Mouse (Mus musculus) cerebellum, adult 2 months (tissue): ENCODE measurements around the gene Arf5. TPM values are rescaled to one million over a fixed set of nuclear protein-coding genes. Genes with fewer than 3 reads are reported as not detected.

Source experiments
- DNase-seq, 2 experiments: peaks; one replicate each; pipeline ENCODE4 v3.0.0; 2021
- H3K27ac ChIP-seq: fragments of 200-500 bp; 2 replicates; pipeline ENCODE4 v1.5.1; 2012; ENCODE audit warnings: low read length, control low read depth, inconsistent platforms; ENCODE audit not compliant: insufficient read depth
- H3K27me3 ChIP-seq: fragments of 200-500 bp; 2 replicates; pipeline ENCODE4 v1.6.1; 2012; ENCODE audit warnings: inconsistent platforms, mild to moderate bottlenecking, low read length, moderate library complexity; ENCODE audit not compliant: control insufficient read depth, insufficient read depth
- H3K4me1 ChIP-seq: fragments of 200-500 bp; 2 replicates; pipeline ENCODE4 v1.6.1; 2011; ENCODE audit warnings: low read length; ENCODE audit not compliant: control insufficient read depth, insufficient read depth
- H3K4me3 ChIP-seq: fragments of 200-500 bp; replicated peaks from 2 replicates; pipeline ENCODE3; 2011; ENCODE audit warnings: mild to moderate bottlenecking, low read depth, low read length, control low read depth; ENCODE audit not compliant: insufficient read depth
- CTCF ChIP-seq: fragments of 200-500 bp; IDR thresholded peaks from 2 replicates; pipeline ENCODE4 v1.5.1; 2011; ENCODE audit warnings: low read depth, mild to moderate bottlenecking, control low read depth, low read length, moderate library complexity, borderline replicate concordance; ENCODE audit not compliant: insufficient read depth
- POLR2A ChIP-seq: fragments of 200-500 bp; IDR thresholded peaks from 2 replicates; pipeline ENCODE4 v1.6.1; 2011; ENCODE audit warnings: low read length, control low read depth, borderline replicate concordance; ENCODE audit not compliant: insufficient read depth
- WGBS: fragments of 180-500 bp; shearing (Covaris S2); methylation state at CpG from one replicate; pipeline ENCODE4 v1.1.7; 2018; 5-methylcytosine and 5-hydroxymethylcytosine counted together
- polyA plus RNA-seq: library from polyadenylated mRNA; depleted of rRNA; stranded (reverse); fragments of >200 nt; gene quantifications from 2 replicates; pipeline ENCODE4 v1.2.3, GENCODE M21; 2012

Gene Arf5
- polyA plus RNA-seq, 1 experiment = 372 TPM

DNA sequence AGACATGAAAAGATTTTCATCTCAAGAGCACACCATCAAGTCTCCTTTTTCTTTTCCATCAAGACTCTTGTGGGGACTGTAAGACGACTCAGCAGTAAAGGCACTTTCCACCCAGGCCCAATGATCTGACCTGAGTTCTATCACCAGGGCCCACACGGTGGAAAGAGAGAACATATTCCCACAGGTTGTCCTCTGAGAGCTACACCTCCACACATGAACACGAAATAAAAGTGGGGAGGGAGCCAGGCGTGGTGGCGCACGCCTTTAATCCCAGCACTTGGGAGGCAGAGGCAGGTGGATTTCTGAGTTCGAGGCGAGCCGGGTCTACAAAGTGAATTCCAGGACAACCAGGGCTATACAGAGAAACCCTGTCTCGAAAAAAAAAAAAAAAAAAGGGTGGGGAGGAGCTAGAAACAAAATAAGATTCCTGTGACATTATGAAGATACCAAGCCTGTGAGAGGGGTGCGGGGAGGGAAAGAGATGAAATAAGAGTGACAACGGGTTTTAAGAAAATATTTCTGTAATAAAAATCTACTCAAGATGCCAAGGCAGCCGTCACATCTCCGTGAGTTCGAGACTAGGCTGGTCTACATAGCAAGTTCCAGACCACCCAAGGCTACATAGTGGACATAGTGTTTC, 589 bp upstream of the Arf5 start:
- Histone ChIP-seq H3K27ac (no peak overlapping the region; the same call in 1 of the 2 replicates), H3K27me3 (no peaks in the 10 kb centered on the region), H3K4me1 (peaks cover 34% of the 10 kb centered on the region), H3K4me3 (peak overlapping the region; percentile 57)
- TF ChIP-seq CTCF = no peak
- TF ChIP-seq POLR2A = no peak
- 67% methylated on average over 15 of the region's 15 CpGs for WGBS
- DNase-seq = peak; percentile 24 to 25

DNA sequence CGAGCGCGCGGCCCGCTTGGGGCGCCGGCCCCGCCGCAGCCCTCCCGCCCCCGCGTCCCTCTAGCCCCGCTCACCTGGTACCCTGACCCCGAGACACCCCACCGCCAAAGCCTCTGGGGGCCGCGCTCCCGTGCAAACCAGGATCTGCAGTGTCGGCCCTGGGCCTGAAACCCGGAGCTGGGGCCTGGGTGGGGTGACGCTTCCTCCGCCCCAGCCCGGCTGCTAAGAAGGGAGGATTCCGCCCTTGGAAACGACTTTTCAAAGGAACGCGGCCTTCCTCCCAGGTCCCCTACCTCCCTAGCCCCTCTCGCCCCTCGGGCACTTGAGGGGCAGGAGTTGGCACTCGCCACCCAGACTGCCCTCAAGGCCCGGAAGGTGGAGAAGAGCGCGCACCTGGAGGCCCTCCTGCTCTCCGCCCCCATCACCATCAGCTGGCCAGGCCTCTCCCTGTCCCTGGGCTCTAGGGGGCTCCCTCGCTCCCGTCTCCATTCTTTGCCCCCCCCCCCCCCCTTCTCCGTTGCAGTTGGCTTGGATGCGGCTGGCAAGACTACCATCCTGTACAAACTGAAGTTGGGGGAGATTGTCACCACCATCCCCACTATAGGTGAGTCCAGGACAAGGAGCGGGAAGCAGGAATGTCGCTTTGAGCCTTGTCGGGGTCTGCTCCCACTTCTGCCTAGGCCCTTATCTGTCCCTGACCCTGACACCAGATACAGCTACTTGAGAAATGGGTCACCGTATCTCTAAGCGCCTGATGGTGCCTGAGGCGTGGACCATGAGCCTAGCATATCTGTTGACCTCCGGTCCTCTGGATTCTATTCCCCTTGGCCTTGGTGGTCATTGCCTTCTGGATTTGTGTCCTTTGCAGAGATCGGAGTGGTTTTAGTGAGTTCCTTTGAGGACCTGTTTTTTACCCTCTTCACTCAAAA, 671 bp downstream of the Arf5 start:
- peak; percentile 81 for DNase-seq
- no peaks in the 10 kb centered on the region for H3K27me3 ChIP-seq
- peaks cover 25% of the 10 kb centered on the region for H3K4me1 ChIP-seq
- H3K27ac ChIP-seq = peak overlapping the region; percentile 86
- TF ChIP-seq POLR2A (0 out of 2 replicates have a peak, but pooled peaks have one; percentile 25), CTCF (no peak; the same call in 1 of the 2 replicates)
- 7% methylated on average over 46 of the region's 46 CpGs for WGBS
- H3K4me3 ChIP-seq = peak overlapping the region; percentile 81

DNA sequence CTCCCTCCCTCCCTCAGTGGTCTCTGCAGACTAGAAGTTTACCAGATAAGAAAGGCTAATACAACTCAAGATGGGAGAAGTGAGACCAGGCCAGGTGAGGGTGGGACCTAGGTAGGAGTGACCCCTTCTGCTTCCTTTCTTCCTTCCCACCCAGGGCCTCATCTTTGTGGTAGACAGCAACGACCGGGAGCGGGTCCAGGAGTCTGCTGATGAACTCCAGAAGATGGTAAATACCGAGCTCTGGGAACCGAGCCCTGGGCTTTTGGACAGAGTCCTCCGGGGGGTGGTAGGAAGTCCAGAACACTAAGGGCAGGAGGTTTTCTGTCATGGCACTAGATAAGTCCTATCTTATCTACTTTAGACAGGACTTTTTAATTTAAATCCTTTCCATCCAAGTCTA, 1.7 kb downstream of the Arf5 start:
- peaks cover 28% of the 10 kb centered on the region for H3K4me1 ChIP-seq
- peak overlapping the region; percentile 46 for H3K4me3 ChIP-seq
- H3K27me3 ChIP-seq = no peaks in the 10 kb centered on the region
- 19% methylated on average over 6 of the region's 6 CpGs for WGBS
- no peak for TF ChIP-seq CTCF
- no peak for TF ChIP-seq POLR2A
- H3K27ac ChIP-seq = no peak overlapping the region
- DNase-seq = peak; percentile 46 to 59

DNA sequence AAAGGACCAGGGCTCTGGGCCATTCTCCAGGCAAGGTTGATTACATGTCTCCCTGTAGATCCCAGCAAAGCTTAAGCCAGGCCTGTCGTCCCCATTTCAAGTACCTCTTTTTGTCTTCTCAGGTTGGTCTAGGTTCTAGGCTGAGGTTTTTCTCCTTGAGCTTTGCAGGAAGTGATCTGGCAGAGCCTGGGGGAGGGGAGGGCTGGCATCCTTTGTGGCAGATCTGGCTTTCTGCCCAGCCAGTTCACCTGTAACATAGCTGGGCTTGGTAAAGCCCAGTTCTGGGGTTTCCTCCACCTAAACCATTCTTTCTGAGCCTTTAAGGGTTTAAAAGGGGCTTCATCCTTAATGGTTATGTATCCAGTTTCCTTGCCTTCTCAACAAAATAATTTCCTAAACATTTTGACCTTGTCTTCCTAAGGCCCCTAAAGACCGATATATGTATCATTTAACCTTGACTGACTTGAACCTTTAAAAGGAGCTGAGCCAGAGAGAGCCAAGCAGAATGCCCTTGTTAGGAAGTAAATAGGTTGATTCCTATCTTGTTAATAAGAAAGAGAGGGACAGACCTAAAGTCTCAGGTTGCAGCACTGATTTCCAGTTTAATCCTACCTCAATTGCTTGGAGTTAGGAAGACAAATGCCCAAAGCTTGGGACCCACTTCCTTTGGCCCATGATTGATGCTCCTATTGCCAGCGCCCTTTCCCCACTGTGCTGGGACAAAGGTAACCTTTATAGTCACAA, 3.9 kb downstream of the Arf5 start, which contains the start of gene Fscn3:
TSS of gene Fscn3 (plus strand) at position 694 of the 744 bp plus-strand sequence.
- WGBS = 75% methylated on average over 3 of the region's 3 CpGs

DNA sequence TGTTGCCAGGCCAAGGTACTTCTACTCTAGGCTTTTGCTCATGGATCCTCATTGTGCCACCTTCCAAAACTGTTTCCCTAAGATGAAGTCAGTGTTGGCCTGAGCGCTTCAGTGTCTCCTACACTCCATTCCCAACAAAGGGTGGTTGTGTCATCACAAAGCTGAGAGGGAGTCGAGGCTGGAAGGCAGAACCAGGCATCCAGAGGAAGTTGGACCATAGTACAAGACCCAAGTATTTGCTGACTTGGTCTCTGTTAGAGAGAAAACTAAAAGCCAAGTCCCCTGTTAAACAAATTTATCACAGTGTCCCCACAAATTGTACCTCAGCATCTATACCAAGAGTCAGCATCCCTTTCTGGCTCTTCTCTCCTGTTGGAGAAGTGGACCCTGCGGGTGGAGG, 4.9 kb downstream of the Arf5 start, which contains the start of gene Gcc1:
TSS of gene Gcc1 (minus strand) at position 101 of the 400 bp plus-strand sequence.
- WGBS = 93% methylated on average over 3 of the region's 3 CpGs
- TF ChIP-seq POLR2A (no peak), CTCF (no peak)
- Histone ChIP-seq H3K4me1 (peaks cover 26% of the 10 kb centered on the region), H3K4me3 (no peak within 1 kb of the TSS), H3K27ac (no peak within 1 kb of the TSS), H3K27me3 (no peaks in the 10 kb centered on the region)
- DNase-seq = no peak

More for the DNA sequence above, 3.9 kb downstream of the Arf5 start, which contains the start of gene Fscn3:
- H3K27ac ChIP-seq = no peak within 1 kb of the TSS
- DNase-seq = peak; percentile 44 to 47
- no peak for TF ChIP-seq POLR2A
- TF ChIP-seq CTCF = no peak
- no peak within 1 kb of the TSS for H3K4me3 ChIP-seq
- no peaks in the 10 kb centered on the region for H3K27me3 ChIP-seq
- H3K4me1 ChIP-seq = peaks cover 26% of the 10 kb centered on the region

DNA sequence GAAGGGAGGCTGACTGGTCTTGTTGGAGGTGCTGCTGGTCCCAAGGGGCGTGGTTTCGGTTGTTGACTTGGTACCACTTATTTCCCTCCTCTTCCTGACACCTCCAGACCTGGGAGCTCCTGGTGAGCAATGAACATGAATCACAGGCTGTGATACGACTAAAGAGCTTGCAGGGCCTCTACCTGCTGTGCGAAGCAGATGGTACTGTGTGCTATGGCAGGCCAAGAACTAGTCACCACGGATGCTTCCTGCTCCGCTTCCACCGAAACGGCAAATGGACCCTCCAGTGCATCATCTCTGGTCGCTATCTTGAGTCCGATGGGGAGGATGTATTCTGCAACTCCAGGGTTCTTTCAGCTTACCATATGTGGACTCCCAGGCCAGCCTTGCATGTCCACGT, 6.5 kb downstream of the Arf5 start:
- WGBS = 28% methylated on average over 11 of the region's 11 CpGs
- peak; percentile 64 to 76 for DNase-seq
- no peak for TF ChIP-seq POLR2A
- TF ChIP-seq CTCF = no peak
- H3K27ac ChIP-seq = no peak overlapping the region; the same call in 1 of the 2 replicates
- H3K4me3 ChIP-seq = no peak overlapping the region
- H3K4me1 ChIP-seq = peaks cover 23% of the 10 kb centered on the region
- no peaks in the 10 kb centered on the region for H3K27me3 ChIP-seq
